Mouse (Mus musculus) heart, postnatal 0 days (tissue): ENCODE results near the gene Gm17606. TPM values are rescaled to one million over a fixed set of nuclear protein-coding genes. Genes with fewer than 3 reads are reported as not detected.

ENCODE experiments used
- ATAC-seq: fragments of 200-750 bp; cut with Nextera tagmentation; 2 replicates; pipeline ENCODE4 v1.8.0; 2017; ENCODE audit warnings: low read depth, moderate number of reproducible peaks, moderate library complexity; ENCODE audit not compliant: insufficient read depth
- DNase-seq: peaks from one replicate; pipeline ENCODE4 v3.0.0-alpha.2; 2016; ENCODE audit warnings: low spot score
- H3K27ac ChIP-seq: fragments of 300-500 bp; sonication (generic); 2 replicates; pipeline ENCODE4 v1.5.1; 2014; ENCODE audit warnings: low read depth, mild to moderate bottlenecking
- H3K27me3 ChIP-seq: fragments of 300-500 bp; sonication (generic); 2 replicates; pipeline ENCODE4 v1.6.1; 2014; ENCODE audit warnings: low read length, mixed read lengths; ENCODE audit not compliant: control insufficient read depth, insufficient read depth
- H3K36me3 ChIP-seq: fragments of 300-500 bp; sonication (generic); replicated peaks from 2 replicates; pipeline ENCODE4 v1.6.1; 2014; ENCODE audit warnings: low read length, mixed read lengths; ENCODE audit not compliant: control insufficient read depth, insufficient read depth
- H3K4me1 ChIP-seq: fragments of 300-500 bp; sonication (generic); 2 replicates; pipeline ENCODE4 v1.6.1; 2014; ENCODE audit warnings: antibody characterized with exemption; ENCODE audit not compliant: control insufficient read depth, insufficient read depth
- H3K4me2 ChIP-seq: fragments of 300-500 bp; sonication (generic); 2 replicates; pipeline ENCODE4 v1.6.1; 2014; ENCODE audit warnings: low read depth, mild to moderate bottlenecking, low read length, moderate library complexity
- H3K4me3 ChIP-seq: fragments of 300-500 bp; sonication (generic); 2 replicates; pipeline ENCODE4 v1.5.1; 2014; ENCODE audit warnings: low read depth, low read length
- H3K9ac ChIP-seq: fragments of 300-500 bp; sonication (generic); replicated peaks from 2 replicates; pipeline ENCODE4 v1.6.1; 2014; ENCODE audit warnings: low read depth, low read length, mixed read lengths
- H3K9me3 ChIP-seq: fragments of 300-500 bp; sonication (generic); replicated peaks from 2 replicates; pipeline ENCODE4 v1.6.1; 2016; ENCODE audit warnings: low read length; ENCODE audit not compliant: control insufficient read depth
- CTCF ChIP-seq: IDR thresholded peaks from 2 replicates; pipeline ENCODE4 v1.5.1; 2016; ENCODE audit warnings: antibody characterized with exemption, control low read depth, low read depth
- EP300 ChIP-seq: IDR thresholded peaks from 2 replicates; pipeline ENCODE4 v1.6.1; 2016; ENCODE audit warnings: antibody characterized with exemption, low read depth
- WGBS: fragments of 180-500 bp; shearing (Covaris S2); extraction: QIAGEN DNeasy Blood & Tissue Kit; methylation state at CpG from one replicate; pipeline ENCODE4 v1.1.7; 2014; 5-methylcytosine and 5-hydroxymethylcytosine counted together
- polyA plus RNA-seq: library from polyadenylated mRNA; unstranded; fragments of >200 nt; fragmentation: Nextera tagmentation; extraction: Ambion mirVana; gene quantifications from 2 replicates; pipeline ENCODE4 v1.2.1, GENCODE M21; 2015
- total RNA-seq: library from RNA; depleted of rRNA; stranded (reverse); fragments of >200 nt; gene quantifications from 2 replicates; pipeline ENCODE4 v1.2.3, GENCODE M21; 2014; ENCODE audit warnings: low replicate concordance

Gene Gm17606
- total and polyA plus RNA-seq, 2 experiments from 2014 or later: not detected

DNA sequence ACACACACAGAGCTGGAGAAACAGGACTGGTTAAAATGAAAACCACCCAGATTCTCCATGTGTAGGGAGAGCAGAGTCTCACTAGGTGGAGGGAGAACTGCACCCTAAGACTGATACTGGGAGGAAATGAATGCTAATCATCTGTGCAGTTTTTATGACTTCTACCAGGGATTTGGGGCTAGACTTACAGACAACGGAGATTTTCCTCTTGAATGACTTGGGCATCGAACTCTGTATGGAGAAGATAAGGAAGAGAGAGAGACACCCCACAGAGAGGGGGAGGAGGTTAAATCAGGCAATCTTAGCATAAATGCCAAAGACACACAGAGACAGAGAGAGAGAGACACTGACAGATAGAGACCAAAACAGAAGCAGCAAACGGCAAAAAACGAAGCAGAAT lies 7.1 kb downstream of the Gm17606 start:
- WGBS: 76% methylated on average over 4 of the region's 4 CpGs
- TF ChIP-seq CTCF (no peak), EP300 (no peak)
- H3K9ac ChIP-seq: no peak overlapping the region
- no peak overlapping the region for H3K4me3 ChIP-seq
- H3K4me1 ChIP-seq: peaks cover 4% of the 10 kb centered on the region
- H3K4me2 ChIP-seq: no peak overlapping the region
- no peaks in the 10 kb centered on the region for H3K27me3 ChIP-seq
- no peaks in the 10 kb centered on the region for H3K9me3 ChIP-seq
- H3K36me3 ChIP-seq: peaks cover 85% of the 10 kb centered on the region
- DNase-seq (no peak), ATAC-seq (no peak)
- no peak overlapping the region for H3K27ac ChIP-seq

DNA sequence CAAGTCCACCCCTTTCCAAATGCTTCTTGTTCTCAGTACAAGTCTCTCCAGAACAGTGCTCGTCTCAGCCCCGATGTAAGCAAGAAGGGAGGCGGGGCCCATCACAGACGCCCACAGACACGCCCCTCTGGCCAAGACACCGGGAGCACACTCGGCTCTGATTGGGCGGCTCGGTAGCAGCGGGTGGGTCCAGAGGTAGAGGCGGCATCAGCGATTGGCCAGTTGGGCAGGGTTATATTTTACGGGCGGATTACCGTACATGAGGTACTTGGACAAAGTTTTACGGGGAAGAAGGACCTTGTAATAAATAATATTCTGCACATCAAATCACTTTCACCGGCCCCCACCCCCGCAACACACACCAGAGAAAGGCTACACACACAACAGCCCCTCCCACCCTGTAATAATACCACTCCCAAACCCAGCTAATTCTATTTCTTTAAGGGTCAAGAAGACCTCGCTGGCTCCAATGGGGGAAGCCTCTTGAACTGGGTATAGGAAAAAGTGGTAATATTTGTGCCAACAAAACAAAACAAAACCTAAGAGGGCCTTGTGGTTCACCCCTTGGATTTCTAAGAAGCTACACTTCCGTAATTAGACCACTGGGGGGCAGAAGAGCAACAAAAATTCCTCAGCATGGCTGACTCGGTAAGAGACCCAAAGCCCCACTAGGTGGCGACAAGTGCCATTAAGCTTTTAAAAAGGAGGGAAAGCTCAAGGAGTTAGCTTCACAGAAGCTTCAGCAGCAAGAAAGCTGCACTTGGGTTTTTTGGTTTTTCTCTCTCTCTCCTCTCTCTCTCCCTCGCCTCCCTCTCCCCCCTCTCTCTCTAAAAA lies 10.1 kb downstream of the Gm17606 start:
- TF ChIP-seq EP300 (no peak), CTCF (peak; percentile 96)
- H3K4me3 ChIP-seq: no peak overlapping the region
- WGBS: 56% methylated on average over 23 of the region's 23 CpGs
- no peak overlapping the region for H3K9ac ChIP-seq
- peak; percentile 88 for DNase-seq
- no peaks in the 10 kb centered on the region for H3K9me3 ChIP-seq
- peak; percentile 37; the same call in 1 of the 2 replicates for ATAC-seq
- peaks cover 6% of the 10 kb centered on the region for H3K4me1 ChIP-seq
- no peak overlapping the region for H3K27ac ChIP-seq
- no peak overlapping the region for H3K4me2 ChIP-seq
- peaks cover 70% of the 10 kb centered on the region for H3K36me3 ChIP-seq
- no peaks in the 10 kb centered on the region for H3K27me3 ChIP-seq

- H3K9ac ChIP-seq: no peak overlapping the region
- no peak for TF ChIP-seq EP300
- no peak for TF ChIP-seq CTCF
- H3K4me1 ChIP-seq: peaks cover 6% of the 10 kb centered on the region
- ATAC-seq (no peak), DNase-seq (no peak)
- H3K27ac ChIP-seq: no peak overlapping the region
- no peaks in the 10 kb centered on the region for H3K9me3 ChIP-seq
- no peaks in the 10 kb centered on the region for H3K27me3 ChIP-seq
- H3K4me3 ChIP-seq: no peak overlapping the region
- 64% methylated on average over 4 of the region's 4 CpGs for WGBS
- H3K36me3 ChIP-seq: peaks cover 70% of the 10 kb centered on the region
- no peak overlapping the region for H3K4me2 ChIP-seq
These were observed 10.8 kb downstream of the Gm17606 start for GRCm38 (mm10) chr14:54651556-54651955.

DNA sequence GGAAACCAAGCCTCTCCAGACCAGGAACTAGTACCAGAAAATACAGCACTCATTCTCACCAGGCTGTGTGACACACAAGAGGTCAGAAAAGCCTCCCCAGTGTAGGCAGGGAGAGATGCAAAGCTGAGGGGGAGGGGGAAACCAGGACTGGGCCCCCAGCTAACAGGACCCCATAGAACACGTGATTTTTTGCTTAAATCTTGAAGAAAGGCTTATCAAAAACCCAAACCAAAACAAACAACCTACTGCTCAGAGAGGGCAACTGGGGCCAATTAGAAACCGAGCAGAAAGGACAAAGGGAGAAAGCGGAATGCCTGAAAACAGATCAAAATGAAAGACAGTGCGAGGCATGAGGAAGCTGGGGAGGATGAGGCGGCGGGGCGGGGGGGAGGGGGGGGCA lies 12.0 kb downstream of the Gm17606 start:
- 1% methylated on average over 7 of the region's 7 CpGs for WGBS
- peak overlapping the region; percentile 86 for H3K4me2 ChIP-seq
- H3K9me3 ChIP-seq: no peaks in the 10 kb centered on the region
- peaks cover 71% of the 10 kb centered on the region for H3K36me3 ChIP-seq
- H3K4me3 ChIP-seq: peak overlapping the region; percentile 69
- no peak for ATAC-seq
- peak overlapping the region; percentile 79 for H3K9ac ChIP-seq
- no peak for TF ChIP-seq CTCF
- no peak for TF ChIP-seq EP300
- peak overlapping the region; percentile 84 for H3K27ac ChIP-seq
- H3K4me1 ChIP-seq: peaks cover 6% of the 10 kb centered on the region
- H3K27me3 ChIP-seq: no peaks in the 10 kb centered on the region
- DNase-seq: no peak

- Histone ChIP-seq H3K9me3 (no peaks in the 10 kb centered on the region), H3K4me1 (peaks cover 6% of the 10 kb centered on the region), H3K9ac (peak overlapping the region; percentile 79), H3K4me3 (peak overlapping the region; percentile 69), H3K27ac (peak overlapping the region; percentile 84), H3K27me3 (no peaks in the 10 kb centered on the region), H3K36me3 (peaks cover 71% of the 10 kb centered on the region), H3K4me2 (peak overlapping the region; percentile 86)
- 0% methylated on average over 12 of the region's 12 CpGs for WGBS
- DNase-seq (peak; percentile 97), ATAC-seq (peak; percentile 95)
- TF ChIP-seq CTCF (0 out of 2 replicates have a peak, but pooled peaks have one; percentile 4), EP300 (no peak)
These were observed 12.7 kb downstream of the Gm17606 start for GRCm38 (mm10) chr14:54653496-54653895.
